Mouse (Mus musculus): Measurements from ENCODE around the gene Tdrkh.
A peak's percentile ranks its signal among the peaks of the same experiment; 100 is the strongest.

GRCm38 (mm10) chr3:94456529-94457000 lies 43.5 kb downstream of the Tdrkh start:
- peak; percentile 54 for TF ChIP-seq CTCF (IDR thresholded peaks at IDR 0.05; ENCODE audit: low read depth, low read length)
- no peak for TF ChIP-seq TAL1 (conservative IDR thresholded peaks at IDR 0.05; ENCODE audit: low read depth, low read length)
